Mouse (Mus musculus): Measurements from ENCODE around the gene Iqcb1. TPM values are rescaled to one million over a fixed set of nuclear protein-coding genes. Genes with fewer than 3 reads are reported as not detected.
A peak's percentile ranks its signal among the peaks of the same experiment; 100 is the strongest.

Gene Iqcb1
- 2.6 and 4.1 TPM in 2 replicates for polyA plus RNA-seq (2012; rRNA removed)

- Histone ChIP-seq H3K4me3 (ENCODE audit: control insufficient read depth, insufficient read depth, low read length) (peak within 1 kb of the TSS; percentile 85), H3K36me3 (ENCODE audit: control insufficient read depth, insufficient read depth, low read length) (no peaks in the 10 kb centered on the region), H3K27me3 (ENCODE audit: control insufficient read depth, insufficient read depth, low read length) (no peaks in the 10 kb centered on the region), H3K4me1 (replicated peaks; ENCODE audit: control insufficient read depth, insufficient read depth, low read length) (peaks cover 8% of the 10 kb centered on the region), H3K27ac (ENCODE audit: control insufficient read depth, insufficient read depth, low read length) (no peak within 1 kb of the TSS)
- under 1% methylated on average over 61 of the region's 64 CpGs for WGBS
- TF ChIP-seq POLR2A (IDR thresholded peaks at IDR 0.05; ENCODE audit: control insufficient read depth, extremely low read depth, insufficient read depth, low read length, poor library complexity): peak; percentile 61; the same call in 1 of the 2 replicates
- 0 out of 2 replicates have a peak, but pooled peaks have one; percentile 44 for TF ChIP-seq CTCF (IDR thresholded peaks at IDR 0.05; ENCODE audit: borderline replicate concordance, control insufficient read depth, extremely low read depth, insufficient read depth, low read length, poor library complexity)
- DNase-seq: peak; percentile 85
Observed at GRCm38 (mm10) chr16:36828054-36828786, at the start of gene Iqcb1. Gene Iqcb1 (plus strand): TSS chr16:36828385.

DNA sequence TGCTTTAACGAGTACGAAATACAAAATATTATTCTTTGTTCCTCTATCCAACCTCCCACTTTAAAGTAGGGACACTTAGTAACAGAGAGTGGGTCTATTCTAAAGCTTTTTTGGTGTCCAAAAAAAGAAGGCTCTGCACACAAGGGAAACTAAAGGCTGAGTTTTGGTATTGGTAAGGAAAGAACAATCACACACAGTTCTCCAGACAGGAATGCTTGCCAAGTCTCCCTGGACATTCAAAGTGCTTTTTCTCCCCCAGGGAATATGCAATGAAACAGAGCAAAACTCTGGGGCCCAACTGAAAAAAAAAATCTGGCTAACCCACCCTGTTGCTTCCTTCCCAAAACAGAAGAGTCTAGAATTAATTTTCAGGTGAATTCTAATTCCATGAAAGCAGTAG lies 44.0 kb upstream of the Iqcb1 start:
- H3K4me1 ChIP-seq (replicated peaks; ENCODE audit: control insufficient read depth, insufficient read depth, low read length): no peaks in the 10 kb centered on the region
- no peak overlapping the region for H3K27ac ChIP-seq (ENCODE audit: control insufficient read depth, insufficient read depth, low read length)
- WGBS: 96% methylated on average over 2 of the region's 2 CpGs
- no peak for TF ChIP-seq CTCF (IDR thresholded peaks at IDR 0.05; ENCODE audit: borderline replicate concordance, control insufficient read depth, extremely low read depth, insufficient read depth, low read length, poor library complexity)
- no peak for TF ChIP-seq POLR2A (IDR thresholded peaks at IDR 0.05; ENCODE audit: control insufficient read depth, extremely low read depth, insufficient read depth, low read length, poor library complexity)
- H3K27me3 ChIP-seq (ENCODE audit: control insufficient read depth, insufficient read depth, low read length): no peaks in the 10 kb centered on the region
- H3K4me3 ChIP-seq (ENCODE audit: control insufficient read depth, insufficient read depth, low read length): no peak overlapping the region
- DNase-seq: no peak
- H3K36me3 ChIP-seq (ENCODE audit: control insufficient read depth, insufficient read depth, low read length): no peaks in the 10 kb centered on the region

DNA sequence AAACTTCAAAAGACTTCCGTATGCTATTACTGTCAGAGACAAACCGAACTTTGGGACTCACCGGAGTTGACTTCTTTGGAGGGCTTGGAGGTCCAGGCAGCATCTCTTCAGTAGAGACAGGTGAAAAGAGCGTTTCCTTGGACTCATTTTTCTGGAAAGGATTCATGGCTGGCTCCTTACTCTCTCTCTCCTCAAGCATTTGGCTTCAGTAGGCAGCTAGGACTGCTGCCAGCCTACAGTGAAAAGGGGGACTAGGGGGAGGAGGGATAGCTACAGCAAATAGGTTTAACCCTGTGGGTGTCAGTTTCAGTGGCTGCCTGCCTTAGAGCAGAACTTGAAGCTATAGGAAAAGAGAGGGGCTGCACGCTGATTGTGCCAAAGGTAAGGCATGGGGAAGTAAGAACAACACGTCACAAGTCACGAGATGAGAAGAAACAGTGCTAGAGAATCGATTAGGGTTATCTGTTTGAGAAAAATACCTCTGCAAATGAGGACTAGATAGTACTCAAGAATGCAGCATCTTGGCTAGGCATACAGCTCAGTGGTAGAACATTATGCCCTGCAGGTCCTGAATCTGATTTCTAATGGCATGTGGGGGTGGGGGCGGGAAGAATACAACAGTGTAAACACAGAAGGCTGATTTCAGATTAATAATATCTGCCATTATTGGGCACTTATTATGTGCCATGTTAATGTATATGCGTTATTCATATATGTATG lies 43.4 kb upstream of the Iqcb1 start, which contains the start of gene Slc15a2:
Gene Slc15a2 (minus strand): TSS at position 369 of the 720 bp plus-strand sequence.
- DNase-seq: no peak
- Histone ChIP-seq H3K27ac (ENCODE audit: control insufficient read depth, insufficient read depth, low read length) (no peak within 1 kb of the TSS), H3K36me3 (ENCODE audit: control insufficient read depth, insufficient read depth, low read length) (no peaks in the 10 kb centered on the region), H3K27me3 (ENCODE audit: control insufficient read depth, insufficient read depth, low read length) (no peaks in the 10 kb centered on the region), H3K4me3 (ENCODE audit: control insufficient read depth, insufficient read depth, low read length) (no peak within 1 kb of the TSS), H3K4me1 (replicated peaks; ENCODE audit: control insufficient read depth, insufficient read depth, low read length) (no peaks in the 10 kb centered on the region)
- TF ChIP-seq POLR2A (IDR thresholded peaks at IDR 0.05; ENCODE audit: control insufficient read depth, extremely low read depth, insufficient read depth, low read length, poor library complexity): no peak
- TF ChIP-seq CTCF (IDR thresholded peaks at IDR 0.05; ENCODE audit: borderline replicate concordance, control insufficient read depth, extremely low read depth, insufficient read depth, low read length, poor library complexity): no peak
- WGBS: 82% methylated on average over 10 of the region's 10 CpGs

DNA sequence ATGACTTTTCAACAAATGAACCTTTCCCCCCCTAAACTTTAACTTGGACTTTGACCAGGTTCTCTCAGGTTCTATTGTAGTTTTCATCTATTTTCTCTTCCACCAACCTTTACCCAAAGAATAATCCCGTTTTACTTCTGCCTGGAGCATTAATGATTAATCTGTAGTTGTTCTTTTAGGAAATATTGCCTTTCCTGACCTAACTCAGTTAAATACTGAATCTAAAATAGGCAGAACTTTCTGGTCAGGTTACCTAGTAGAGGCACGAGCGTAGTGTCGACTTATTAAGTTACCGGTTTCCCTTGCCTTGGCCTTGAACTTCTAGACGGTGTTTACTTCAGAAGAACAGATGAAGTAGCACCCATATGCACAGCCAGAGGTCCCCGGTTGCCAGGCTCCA lies 41.7 kb upstream of the Iqcb1 start:
- TF ChIP-seq POLR2A (IDR thresholded peaks at IDR 0.05; ENCODE audit: control insufficient read depth, extremely low read depth, insufficient read depth, low read length, poor library complexity) (no peak), CTCF (IDR thresholded peaks at IDR 0.05; ENCODE audit: borderline replicate concordance, control insufficient read depth, extremely low read depth, insufficient read depth, low read length, poor library complexity) (no peak)
- DNase-seq: no peak
- H3K4me1 ChIP-seq (replicated peaks; ENCODE audit: control insufficient read depth, insufficient read depth, low read length): no peaks in the 10 kb centered on the region
- no peak overlapping the region for H3K4me3 ChIP-seq (ENCODE audit: control insufficient read depth, insufficient read depth, low read length)
- no peak overlapping the region for H3K27ac ChIP-seq (ENCODE audit: control insufficient read depth, insufficient read depth, low read length)
- no peaks in the 10 kb centered on the region for H3K27me3 ChIP-seq (ENCODE audit: control insufficient read depth, insufficient read depth, low read length)
- 93% methylated on average over 7 of the region's 7 CpGs for WGBS
- no peaks in the 10 kb centered on the region for H3K36me3 ChIP-seq (ENCODE audit: control insufficient read depth, insufficient read depth, low read length)

GRCm38 (mm10) chr16:36790166-36790565 lies 38.0 kb upstream of the Iqcb1 start:
- no peak for DNase-seq
- WGBS: 92% methylated on average over 4 of the region's 4 CpGs
- no peak overlapping the region for H3K27ac ChIP-seq (ENCODE audit: control insufficient read depth, insufficient read depth, low read length)
- no peaks in the 10 kb centered on the region for H3K4me1 ChIP-seq (replicated peaks; ENCODE audit: control insufficient read depth, insufficient read depth, low read length)
- H3K27me3 ChIP-seq (ENCODE audit: control insufficient read depth, insufficient read depth, low read length): no peaks in the 10 kb centered on the region
- no peaks in the 10 kb centered on the region for H3K36me3 ChIP-seq (ENCODE audit: control insufficient read depth, insufficient read depth, low read length)
- no peak for TF ChIP-seq POLR2A (IDR thresholded peaks at IDR 0.05; ENCODE audit: control insufficient read depth, extremely low read depth, insufficient read depth, low read length, poor library complexity)
- no peak for TF ChIP-seq CTCF (IDR thresholded peaks at IDR 0.05; ENCODE audit: borderline replicate concordance, control insufficient read depth, extremely low read depth, insufficient read depth, low read length, poor library complexity)
- H3K4me3 ChIP-seq (ENCODE audit: control insufficient read depth, insufficient read depth, low read length): no peak overlapping the region

DNA sequence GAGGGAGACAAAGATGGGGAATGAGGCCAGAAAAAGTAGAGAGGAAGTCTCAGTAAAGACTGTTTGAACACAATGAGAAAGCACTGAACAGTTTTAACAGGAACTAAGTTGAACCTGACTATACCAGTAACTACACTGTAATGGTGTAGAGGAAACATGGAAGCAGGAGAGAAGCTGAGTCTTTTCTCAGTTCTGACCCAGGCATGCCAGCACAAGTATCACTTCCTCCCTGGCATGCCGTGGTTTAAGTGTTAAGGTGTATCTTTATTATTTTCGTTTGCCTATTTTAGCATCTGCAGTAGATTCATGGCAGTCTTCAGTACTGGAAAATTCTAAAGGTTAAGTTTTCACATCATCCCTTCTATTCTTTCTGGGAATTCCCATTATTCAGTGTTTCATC lies 33.2 kb upstream of the Iqcb1 start:
- no peak for TF ChIP-seq CTCF (IDR thresholded peaks at IDR 0.05; ENCODE audit: borderline replicate concordance, control insufficient read depth, extremely low read depth, insufficient read depth, low read length, poor library complexity)
- TF ChIP-seq POLR2A (IDR thresholded peaks at IDR 0.05; ENCODE audit: control insufficient read depth, extremely low read depth, insufficient read depth, low read length, poor library complexity): no peak
- H3K36me3 ChIP-seq (ENCODE audit: control insufficient read depth, insufficient read depth, low read length): no peaks in the 10 kb centered on the region
- WGBS: 32% methylated on average over 2 of the region's 2 CpGs
- H3K27me3 ChIP-seq (ENCODE audit: control insufficient read depth, insufficient read depth, low read length): no peaks in the 10 kb centered on the region
- H3K4me3 ChIP-seq (ENCODE audit: control insufficient read depth, insufficient read depth, low read length): no peak overlapping the region
- no peaks in the 10 kb centered on the region for H3K4me1 ChIP-seq (replicated peaks; ENCODE audit: control insufficient read depth, insufficient read depth, low read length)
- no peak for DNase-seq
- no peak overlapping the region for H3K27ac ChIP-seq (ENCODE audit: control insufficient read depth, insufficient read depth, low read length)
